Mouse (Mus musculus) 3134 (cell line): Measurements from ENCODE around the gene Ldb1.

Source experiments
- DNase-seq: peaks from one replicate; pipeline ENCODE4 v3.0.0-alpha.2; 2011; ENCODE audit warnings: low spot score; ENCODE audit not compliant: insufficient read length; ENCODE audit errors: extremely low read depth

Gene Ldb1

GRCm38 (mm10) chr19:46044993-46045695 lies at the start of gene Ldb1:
Ldb1 (minus strand) TSS chr19:46045214.
- peak; percentile 96 for DNase-seq

GRCm38 (mm10) chr19:46094144-46094543 lies 49.1 kb upstream of the Ldb1 start:
- DNase-seq, result no peak

- no peak for DNase-seq
Measured at GRCm38 (mm10) chr19:46091641-46092040, 46.6 kb upstream of the Ldb1 start.

- DNase-seq, result no peak
Measured at GRCm38 (mm10) chr19:46087871-46088270, 42.9 kb upstream of the Ldb1 start.

GRCm38 (mm10) chr19:46086337-46086736 lies 41.3 kb upstream of the Ldb1 start:
- DNase-seq, result no peak

GRCm38 (mm10) chr19:46085185-46085584 lies 40.2 kb upstream of the Ldb1 start:
- no peak for DNase-seq

- DNase-seq, result no peak
Measured at GRCm38 (mm10) chr19:46078535-46078934, 33.5 kb upstream of the Ldb1 start.

GRCm38 (mm10) chr19:46075616-46076607 lies 30.9 kb upstream of the Ldb1 start, which contains the start of gene Nolc1:
Nolc1 (plus strand) TSS chr19:46075863.
- peak; percentile 100 for DNase-seq

GRCm38 (mm10) chr19:46074266-46074665 lies 29.3 kb upstream of the Ldb1 start:
- no peak for DNase-seq

GRCm38 (mm10) chr19:46073285-46073684 lies 28.3 kb upstream of the Ldb1 start:
- DNase-seq, result no peak

- no peak for DNase-seq
Measured at GRCm38 (mm10) chr19:46068054-46068453, 23.0 kb upstream of the Ldb1 start.

- DNase-seq, result no peak
Measured at GRCm38 (mm10) chr19:46060845-46061244, 15.8 kb upstream of the Ldb1 start.

- no peak for DNase-seq
Measured at GRCm38 (mm10) chr19:46058466-46058865, 13.5 kb upstream of the Ldb1 start.

- peak; percentile 88 for DNase-seq
Measured at GRCm38 (mm10) chr19:46056947-46057607, 12.1 kb upstream of the Ldb1 start.

GRCm38 (mm10) chr19:46056388-46056946 lies 11.5 kb upstream of the Ldb1 start:
- DNase-seq, result peak; percentile 91

GRCm38 (mm10) chr19:46055752-46056387 lies 10.9 kb upstream of the Ldb1 start:
- no peak for DNase-seq

- no peak for DNase-seq
Measured at GRCm38 (mm10) chr19:46050462-46050861, 5.4 kb upstream of the Ldb1 start.

- no peak for DNase-seq
Measured at GRCm38 (mm10) chr19:46049129-46049528, 4.1 kb upstream of the Ldb1 start.

- DNase-seq, result no peak
Measured at GRCm38 (mm10) chr19:46047426-46047825, 2.4 kb upstream of the Ldb1 start.

- no peak for DNase-seq
Measured at GRCm38 (mm10) chr19:46046621-46047025, 1.6 kb upstream of the Ldb1 start.
